Mouse (Mus musculus) heart, adult 8-10 months (tissue): ENCODE measurements around the gene Cdh1. TPM values are rescaled to one million over a fixed set of nuclear protein-coding genes. Genes with fewer than 3 reads are reported as not detected.
A peak's percentile ranks its signal among the peaks of the same experiment; 100 is the strongest.

Experiments used
- DNase-seq: peaks from one replicate; pipeline ENCODE4 v3.0.0; 2022; ENCODE audit warnings: low spot score
- total RNA-seq, 4 experiments: library from RNA; stranded (reverse); gene quantifications; 2 replicates each; pipeline ENCODE4 v1.2.4; 2022

The Cdh1 gene
- total RNA-seq, 4 experiments from 2014 or later, result 0.23 TPM; not detected in 3

GRCm38 (mm10) chr8:106623016-106623415, 19.9 kb downstream of the Cdh1 start:
- DNase-seq, result no peak

- no peak for DNase-seq
Measured at GRCm38 (mm10) chr8:106623451-106623850, 20.3 kb downstream of the Cdh1 start.

- no peak for DNase-seq
Measured at GRCm38 (mm10) chr8:106623954-106624353, 20.8 kb downstream of the Cdh1 start.

GRCm38 (mm10) chr8:106624743-106625142, 21.6 kb downstream of the Cdh1 start:
- no peak for DNase-seq

- DNase-seq, result no peak
Measured at GRCm38 (mm10) chr8:106626096-106626865, 23.1 kb downstream of the Cdh1 start.

GRCm38 (mm10) chr8:106628291-106628964, 25.3 kb downstream of the Cdh1 start:
- DNase-seq, result no peak

GRCm38 (mm10) chr8:106629456-106629855, 26.3 kb downstream of the Cdh1 start:
- DNase-seq, result no peak

- no peak for DNase-seq
Measured at GRCm38 (mm10) chr8:106631904-106632303, 28.8 kb downstream of the Cdh1 start.

GRCm38 (mm10) chr8:106632650-106633049, 29.5 kb downstream of the Cdh1 start:
- DNase-seq, result no peak

- DNase-seq, result no peak
Measured at GRCm38 (mm10) chr8:106633361-106634158, 30.4 kb downstream of the Cdh1 start.

GRCm38 (mm10) chr8:106635284-106635683, 32.1 kb downstream of the Cdh1 start:
- DNase-seq, result no peak

- no peak for DNase-seq
Measured at GRCm38 (mm10) chr8:106637446-106637845, 34.3 kb downstream of the Cdh1 start.

GRCm38 (mm10) chr8:106638768-106639295, 35.7 kb downstream of the Cdh1 start:
- DNase-seq, result no peak

GRCm38 (mm10) chr8:106640212-106640611, 37.1 kb downstream of the Cdh1 start:
- DNase-seq, result no peak

- DNase-seq, result no peak
Measured at GRCm38 (mm10) chr8:106640921-106641320, 37.8 kb downstream of the Cdh1 start.

- DNase-seq, result no peak
Measured at GRCm38 (mm10) chr8:106642172-106642571, 39.0 kb downstream of the Cdh1 start.

- no peak for DNase-seq
Measured at GRCm38 (mm10) chr8:106643100-106643499, 39.9 kb downstream of the Cdh1 start.

GRCm38 (mm10) chr8:106644957-106645356, 41.8 kb downstream of the Cdh1 start:
- no peak for DNase-seq

GRCm38 (mm10) chr8:106646153-106646552, 43.0 kb downstream of the Cdh1 start:
- DNase-seq, result no peak

- DNase-seq, result no peak
Measured at GRCm38 (mm10) chr8:106646731-106647130, 43.6 kb downstream of the Cdh1 start.

- peak; percentile 75 for DNase-seq
Measured at GRCm38 (mm10) chr8:106647387-106647786, 44.2 kb downstream of the Cdh1 start.

- DNase-seq, result no peak
Measured at GRCm38 (mm10) chr8:106648421-106648820, 45.3 kb downstream of the Cdh1 start.
